Mouse (Mus musculus) cerebellum, adult 2 months (tissue): ENCODE data around the gene Pik3r1.

Experiments used
- CTCF ChIP-seq: fragments of 200-500 bp; IDR thresholded peaks from 2 replicates; pipeline ENCODE4 v1.5.1; 2011; ENCODE audit warnings: low read depth, mild to moderate bottlenecking, control low read depth, low read length, moderate library complexity, borderline replicate concordance; ENCODE audit not compliant: insufficient read depth
- POLR2A ChIP-seq: fragments of 200-500 bp; IDR thresholded peaks from 2 replicates; pipeline ENCODE4 v1.6.1; 2011; ENCODE audit warnings: low read length, control low read depth, borderline replicate concordance; ENCODE audit not compliant: insufficient read depth

- TF ChIP-seq CTCF = peak; percentile 69; the same call in 1 of the 2 replicates
- TF ChIP-seq POLR2A = no peak
Measured at GRCm38 (mm10) chr13:101719312-101719870, 48.6 kb downstream of the Pik3r1 start.
